Mouse (Mus musculus): ENCODE results near the gene Msi2.

Gene Msi2

DNA sequence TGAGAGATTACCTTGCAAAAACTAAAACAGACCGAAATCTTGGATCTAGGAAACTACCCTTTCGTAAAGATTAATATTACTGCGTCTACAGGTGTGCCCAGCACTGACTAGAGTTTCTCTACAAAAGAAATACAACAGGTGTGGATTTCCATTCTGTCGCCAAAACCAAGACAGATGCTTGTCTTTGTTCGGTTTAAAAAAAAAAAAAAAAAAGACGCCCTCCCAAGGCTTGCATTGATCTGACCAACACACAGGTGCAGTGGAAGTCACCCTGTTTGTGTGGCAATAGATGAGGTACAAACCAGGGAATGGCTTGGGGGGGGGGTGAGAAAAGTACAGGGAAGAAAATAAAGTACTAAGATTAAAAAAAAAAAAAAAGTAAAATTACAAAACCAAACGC lies 4.2 kb downstream of the Msi2 start:
- CTCF ChIA-PET = no interaction called here

- CTCF ChIA-PET = interaction anchor here (0.5 to 0.8 kb wide), 2 partner anchors 271 to 1123 kb away, joined by 3 read pairs; no protein-coding TSS in a partner anchor
Measured at GRCm38 (mm10) chr11:88713479-88713878, 4.8 kb downstream of the Msi2 start.

GRCm38 (mm10) chr11:88709876-88710614 lies 8.3 kb downstream of the Msi2 start:
- CTCF ChIA-PET = no interaction called here

DNA sequence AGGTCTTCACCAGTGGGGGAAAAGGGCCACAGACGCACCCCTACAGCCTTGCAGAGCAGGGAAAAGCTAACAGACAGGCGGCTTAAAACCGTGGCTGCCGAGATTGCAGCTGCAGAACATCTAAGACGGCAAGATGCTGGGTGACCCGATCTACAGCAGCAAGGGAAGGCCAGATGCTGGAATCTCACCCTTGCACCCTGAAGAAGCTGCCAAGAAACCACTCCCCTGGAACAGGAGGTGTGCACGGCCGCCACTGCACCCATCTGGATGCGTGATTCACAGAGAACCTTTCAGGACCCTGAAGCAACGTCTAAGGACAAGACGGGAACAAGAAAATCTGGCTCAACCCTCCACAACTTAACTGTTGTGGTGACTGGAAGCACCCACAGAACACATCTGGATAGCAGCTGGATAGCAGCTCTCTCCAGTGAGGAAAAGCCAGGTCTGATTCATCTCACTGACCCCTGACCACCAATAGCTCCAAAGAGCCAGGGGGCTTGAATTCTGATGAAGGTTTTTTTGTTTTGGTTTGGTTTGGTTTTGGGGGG lies 11.0 kb downstream of the Msi2 start:
- CTCF ChIA-PET = no interaction called here

GRCm38 (mm10) chr11:88704688-88705087 lies 13.6 kb downstream of the Msi2 start:
- CTCF ChIA-PET = no interaction called here

GRCm38 (mm10) chr11:88703220-88703619 lies 15.1 kb downstream of the Msi2 start:
- CTCF ChIA-PET = no interaction called here

GRCm38 (mm10) chr11:88701976-88702659 lies 16.2 kb downstream of the Msi2 start:
- CTCF ChIA-PET = no interaction called here

DNA sequence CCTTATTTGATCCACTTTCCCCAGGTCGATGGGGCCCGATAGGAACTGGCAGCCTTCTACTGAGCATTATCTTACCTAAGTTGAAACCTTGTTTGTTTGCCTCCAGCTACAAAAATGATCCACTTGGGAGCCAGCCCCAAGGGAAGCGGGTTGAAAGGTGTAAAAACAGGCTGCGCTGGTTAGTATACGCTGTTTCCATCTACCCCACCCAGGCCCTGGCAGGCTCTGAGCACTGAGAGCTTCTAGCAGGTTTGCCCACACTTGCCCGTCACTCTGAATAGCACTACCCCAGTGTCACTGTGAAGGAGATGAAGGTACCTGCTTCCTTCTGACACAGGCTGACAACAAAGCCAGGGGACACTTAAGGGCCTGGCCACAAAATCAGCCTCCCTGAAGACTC lies 17.3 kb downstream of the Msi2 start:
- CTCF ChIA-PET = no interaction called here

DNA sequence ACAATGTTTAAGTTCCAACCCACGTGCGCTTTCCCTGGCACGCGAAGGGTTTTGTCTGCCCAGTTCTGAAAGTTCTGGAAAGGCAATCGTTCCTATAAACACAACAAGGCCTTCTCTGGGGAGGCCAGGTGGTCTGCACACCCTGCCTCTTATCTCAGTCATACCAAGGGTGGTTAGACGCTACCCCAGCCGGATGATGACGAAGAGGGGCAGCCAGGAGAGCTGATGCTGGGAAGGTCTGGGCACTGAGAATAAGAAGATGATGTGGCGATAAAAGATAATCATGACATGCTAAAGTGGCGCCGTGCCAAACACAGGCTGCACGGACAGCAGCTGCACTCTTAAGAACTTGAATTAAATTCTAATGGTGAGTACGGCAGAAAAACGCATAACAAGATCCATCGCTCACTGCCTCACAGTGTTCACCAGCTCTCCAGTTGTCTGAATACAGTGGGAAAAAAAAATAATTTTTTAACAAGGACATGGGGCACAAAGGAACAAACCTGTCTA lies 18.1 kb downstream of the Msi2 start:
- CTCF ChIA-PET = no interaction called here

DNA sequence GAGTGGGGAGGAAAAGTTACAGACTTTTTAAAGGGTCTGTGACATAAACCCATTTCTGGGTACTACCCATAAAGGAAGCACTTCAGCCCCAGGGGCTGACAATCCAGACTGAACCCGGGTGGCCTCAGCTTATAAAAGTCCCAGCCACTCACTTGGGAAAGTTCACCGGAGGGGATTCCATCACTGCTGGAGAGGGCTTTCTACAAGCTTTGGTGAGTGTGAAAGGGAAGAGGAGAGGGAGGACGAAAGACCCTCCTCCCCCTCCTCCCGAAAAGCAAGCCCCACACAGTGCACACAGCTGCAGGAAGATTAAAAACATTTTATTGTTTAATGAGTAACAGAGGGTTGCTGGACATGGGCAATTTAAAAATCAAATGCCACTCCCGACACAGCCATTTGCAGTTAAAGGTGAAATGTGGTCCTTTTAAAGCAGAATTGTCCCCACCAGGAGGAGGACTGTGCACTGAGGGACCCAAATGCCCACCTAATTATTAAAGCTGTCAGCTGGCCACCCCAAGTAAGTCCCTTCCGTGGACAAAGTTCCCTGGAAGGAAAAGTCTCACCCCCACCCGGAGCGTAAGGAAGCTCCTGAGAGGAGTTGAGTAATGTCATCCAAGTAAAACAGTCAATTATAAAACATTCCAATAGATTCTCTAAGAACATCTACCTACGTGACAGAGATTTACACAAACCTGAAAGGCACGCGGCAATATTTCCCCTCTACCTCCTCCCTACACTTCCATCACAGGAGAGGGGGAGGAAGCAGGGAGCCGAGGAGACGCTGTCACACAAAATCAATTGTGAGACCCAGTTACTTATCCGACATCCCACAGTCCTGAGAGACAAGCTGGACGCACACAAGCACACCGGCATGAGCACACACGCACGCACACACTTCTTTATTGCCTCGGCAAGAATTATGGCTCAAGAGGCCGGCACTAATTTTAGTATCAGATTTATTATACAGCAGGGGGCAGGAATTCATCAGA lies 24.1 kb downstream of the Msi2 start:
- CTCF ChIA-PET = interaction anchor here (0.6 kb wide), 1 partner anchor 497 kb away, joined by 4 read pairs; no protein-coding TSS in a partner anchor

DNA sequence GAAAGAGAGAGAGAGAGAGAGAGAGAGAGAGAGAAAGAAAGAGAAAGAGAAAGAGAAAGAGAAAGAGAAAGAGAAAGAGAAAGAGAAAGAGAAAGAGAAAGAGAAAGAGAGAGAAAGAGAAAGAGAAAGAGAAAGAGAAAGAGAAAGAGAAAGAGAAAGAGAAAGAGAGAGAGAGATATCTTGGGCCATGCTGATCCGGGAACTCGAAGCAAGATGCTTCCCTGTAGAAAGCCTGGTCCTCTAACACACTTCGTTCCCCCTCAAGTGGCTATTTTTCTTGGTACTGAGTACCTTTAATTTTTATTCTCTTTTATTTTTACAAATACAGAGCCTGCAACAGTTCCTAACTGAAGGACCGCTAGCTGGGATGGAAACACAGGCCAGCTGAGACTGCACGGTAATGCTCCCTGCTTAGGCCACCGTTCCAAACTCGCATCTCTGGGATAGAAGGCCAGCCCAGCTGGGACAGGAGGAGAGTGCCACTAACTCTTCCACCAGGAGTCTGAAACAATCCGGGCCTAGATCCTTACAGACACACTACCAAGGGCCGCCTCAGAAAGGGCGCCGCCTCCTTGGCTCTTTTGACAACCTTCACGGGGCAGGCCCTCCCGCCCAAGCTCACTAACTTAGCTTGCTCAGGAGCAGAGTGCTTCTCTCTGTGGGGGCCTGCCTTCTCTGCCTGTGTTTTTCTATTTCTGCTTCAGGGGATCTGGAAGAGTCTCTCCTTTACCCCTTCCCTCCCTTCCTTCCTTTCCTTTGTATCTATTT lies 25.1 kb downstream of the Msi2 start:
- CTCF ChIA-PET = interaction anchor here (0.6 kb wide), 1 partner anchor 496 kb away, joined by 4 read pairs; no protein-coding TSS in a partner anchor

DNA sequence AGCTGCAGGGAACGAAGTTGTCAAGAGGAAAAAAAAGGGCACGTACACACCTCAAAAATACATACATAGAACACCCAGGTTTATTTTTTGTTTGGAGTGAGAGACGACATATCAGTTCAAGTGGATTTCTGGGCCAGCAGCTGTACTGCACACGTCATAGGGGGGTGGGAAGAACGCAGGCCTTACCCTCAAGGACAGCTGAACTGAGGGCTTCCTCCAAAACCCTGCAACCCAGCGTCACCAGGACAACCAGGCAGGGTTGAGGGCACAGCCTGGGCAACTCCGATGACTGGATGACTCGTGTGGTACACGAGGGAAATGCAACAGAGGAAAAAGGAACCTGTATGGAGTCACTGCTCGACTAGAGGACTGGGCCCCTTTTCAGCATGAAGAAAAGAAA lies 25.9 kb downstream of the Msi2 start:
- CTCF ChIA-PET = no interaction called here

GRCm38 (mm10) chr11:88690556-88691287 lies 27.6 kb downstream of the Msi2 start:
- CTCF ChIA-PET = interaction anchor here (0.5 kb wide), 1 partner anchor 1799 kb away, joined by 6 read pairs; no protein-coding TSS in a partner anchor

DNA sequence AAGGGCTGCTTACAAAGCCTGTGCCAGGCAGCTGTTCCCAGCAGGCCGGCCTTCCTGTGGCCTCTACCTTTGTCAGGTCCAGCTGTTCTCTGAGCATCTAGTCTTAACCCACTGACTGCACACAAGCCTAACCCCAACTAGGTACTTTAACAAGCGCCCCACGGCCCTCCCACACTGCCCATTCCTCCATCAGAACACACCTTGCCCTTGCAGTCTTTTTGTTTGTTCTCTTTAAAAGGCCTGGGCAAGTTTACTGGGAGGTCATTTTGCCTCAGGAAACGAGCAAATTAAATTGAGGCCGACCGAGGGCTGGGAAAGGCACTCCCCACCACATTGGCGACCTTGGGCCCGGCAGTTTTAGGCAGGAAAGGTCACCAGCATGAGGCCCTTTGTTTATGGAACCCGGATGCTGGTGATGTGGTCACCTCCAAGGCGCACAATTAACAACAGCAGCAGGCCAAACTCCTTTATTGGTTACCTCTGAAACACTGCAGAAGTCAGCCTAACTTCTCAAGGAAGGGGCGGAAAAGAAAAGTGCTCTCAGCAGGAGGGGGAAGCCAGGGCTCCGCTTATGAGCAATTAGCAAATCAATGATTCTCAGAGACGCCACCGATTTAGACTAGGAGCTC lies 28.4 kb downstream of the Msi2 start:
- CTCF ChIA-PET = no interaction called here

DNA sequence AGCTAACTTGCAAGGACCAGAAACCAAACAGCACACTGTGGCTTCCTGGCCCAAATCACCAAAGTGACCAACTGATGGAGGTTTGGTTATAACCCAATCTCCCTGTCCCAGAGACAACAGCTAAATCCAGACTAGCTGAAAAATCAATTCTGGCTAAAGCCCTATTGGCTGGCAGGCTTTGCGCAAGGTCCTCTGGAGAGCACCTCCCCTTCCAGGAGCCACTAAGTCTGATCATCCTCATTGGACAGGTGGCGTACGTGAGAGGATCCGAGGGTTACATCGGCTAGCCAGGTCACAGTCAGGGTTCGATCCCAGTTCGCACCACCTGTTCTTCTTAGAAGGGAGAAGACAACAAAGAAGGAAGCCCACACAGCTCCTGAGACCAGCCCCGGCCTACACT lies 29.7 kb downstream of the Msi2 start:
- CTCF ChIA-PET = interaction anchor here (0.7 kb wide), 1 partner anchor 39 kb away, joined by 3 read pairs; no protein-coding TSS in a partner anchor

- CTCF ChIA-PET = no interaction called here
Measured at GRCm38 (mm10) chr11:88687711-88688110, 30.6 kb downstream of the Msi2 start.

DNA sequence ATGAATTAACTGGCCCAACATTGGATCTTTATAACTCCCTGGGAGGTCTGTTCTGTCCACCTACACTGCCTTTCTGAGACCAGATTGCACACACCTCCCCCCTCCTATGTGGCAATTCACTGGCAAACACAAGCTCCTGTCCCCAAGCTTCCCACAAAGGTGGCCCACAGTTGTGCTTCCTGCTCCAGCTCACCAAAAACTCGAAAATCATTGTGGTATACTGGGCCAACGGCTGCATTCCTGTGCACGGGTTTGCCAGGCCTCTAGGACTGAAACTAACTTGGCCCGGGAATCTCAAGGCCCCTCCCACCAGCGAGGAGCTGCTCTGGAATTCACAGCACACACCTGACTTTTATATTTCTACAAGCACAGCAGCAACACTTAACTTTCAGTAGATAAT lies 31.3 kb downstream of the Msi2 start:
- CTCF ChIA-PET = no interaction called here

- CTCF ChIA-PET = no interaction called here
Measured at GRCm38 (mm10) chr11:88686061-88686460, 32.3 kb downstream of the Msi2 start.

DNA sequence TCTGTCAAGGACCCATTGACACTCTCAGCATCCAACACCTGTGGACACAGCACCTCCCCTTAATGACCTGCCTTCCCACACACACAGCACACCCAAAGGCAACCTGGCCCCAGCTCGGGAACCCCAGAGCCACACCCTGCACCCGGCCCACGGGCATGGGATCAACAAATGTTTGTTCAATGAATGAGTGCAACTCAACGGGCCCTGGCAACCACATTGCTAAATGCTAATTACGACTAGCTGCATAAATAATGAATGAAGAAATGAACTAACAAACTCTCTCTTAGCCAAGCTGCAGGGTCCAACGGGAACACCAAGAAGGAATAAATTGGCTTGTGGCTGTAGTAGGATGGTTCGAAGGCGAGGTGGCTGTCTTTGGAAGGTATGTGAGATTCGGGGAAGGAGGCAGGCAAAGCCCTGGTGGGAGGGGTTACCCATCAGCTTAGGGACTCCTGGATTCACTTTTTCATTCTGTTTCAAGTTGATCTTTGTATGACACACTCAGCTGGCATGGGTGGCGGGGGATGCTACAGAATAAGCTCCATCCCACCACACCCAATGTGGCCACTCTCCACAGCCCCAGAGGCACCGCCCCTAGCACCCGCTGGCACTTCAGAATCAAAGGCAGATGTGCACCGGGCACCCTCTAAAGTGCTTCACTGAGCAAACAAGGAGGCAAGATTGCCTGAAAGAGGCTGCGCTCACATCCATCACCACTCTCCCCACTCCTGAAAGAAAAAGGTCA lies 35.1 kb downstream of the Msi2 start:
- CTCF ChIA-PET = no interaction called here
